Mouse (Mus musculus) left cerebral cortex, adult 18-20 months (tissue): Measurements from ENCODE around the gene Plce1. TPM values are rescaled to one million over a fixed set of nuclear protein-coding genes. Genes with fewer than 3 reads are reported as not detected.
"Not testable (repeated sequence)": the region's sequence is repeated elsewhere in the genome, so short reads cannot be mapped to it uniquely, and the experiment has no call there.

Experiments used
- DNase-seq, 2 experiments: peaks; one replicate each; pipeline ENCODE4 v3.0.0; 2021 to 2022; ENCODE audit warnings: low spot score in 2 of 2, mixed read lengths in 1 of 2
- total RNA-seq, 2 experiments: library from RNA; stranded (reverse); gene quantifications; 2 replicates each; pipeline ENCODE4 v1.2.3; 2021

Gene Plce1
- total RNA-seq, 2 experiments from 2014 or later, result 4.9 to 5.3 TPM

DNA sequence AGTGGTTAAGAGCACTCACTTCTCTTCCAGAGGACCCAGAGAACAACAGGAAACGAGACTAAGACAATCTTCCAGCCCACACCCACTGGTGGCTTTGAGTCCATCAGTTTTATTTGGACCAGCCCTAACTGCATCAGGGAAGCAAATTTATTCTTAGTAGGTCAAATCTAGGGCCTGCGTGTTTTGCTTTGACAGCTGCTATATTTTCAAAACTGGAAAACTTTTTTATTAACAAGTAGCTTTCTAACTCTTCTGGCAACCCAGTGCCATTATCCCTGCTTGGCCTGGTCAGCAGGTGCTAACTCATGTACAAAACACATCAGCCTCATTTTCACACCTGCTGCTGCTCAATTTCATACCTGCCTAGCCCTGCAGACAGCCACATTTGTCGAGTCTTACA is 151.3 kb downstream of the Plce1 start:
- no peak for DNase-seq

DNA sequence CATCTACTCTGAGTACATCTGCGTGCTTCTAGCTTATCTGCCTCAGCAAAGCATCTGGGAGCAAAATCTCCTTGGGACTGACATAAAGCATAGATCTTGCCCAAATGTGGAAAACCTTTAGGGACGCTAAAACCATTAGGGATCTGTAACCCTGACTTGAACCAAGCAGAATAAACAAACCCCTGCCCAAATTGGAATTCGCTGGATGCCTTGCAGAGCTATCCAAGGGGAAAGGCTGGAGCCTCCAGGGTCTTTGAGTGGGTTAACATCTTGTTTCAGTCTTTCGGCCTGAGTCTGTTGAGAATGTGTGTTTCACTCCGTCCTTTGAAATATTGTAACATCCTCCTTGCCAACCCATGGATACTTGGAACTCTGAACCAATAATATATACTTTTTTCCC is 152.4 kb downstream of the Plce1 start:
- DNase-seq, result no peak

GRCm38 (mm10) chr19:38639050-38639449 is 158.1 kb downstream of the Plce1 start:
- no peak for DNase-seq

DNA sequence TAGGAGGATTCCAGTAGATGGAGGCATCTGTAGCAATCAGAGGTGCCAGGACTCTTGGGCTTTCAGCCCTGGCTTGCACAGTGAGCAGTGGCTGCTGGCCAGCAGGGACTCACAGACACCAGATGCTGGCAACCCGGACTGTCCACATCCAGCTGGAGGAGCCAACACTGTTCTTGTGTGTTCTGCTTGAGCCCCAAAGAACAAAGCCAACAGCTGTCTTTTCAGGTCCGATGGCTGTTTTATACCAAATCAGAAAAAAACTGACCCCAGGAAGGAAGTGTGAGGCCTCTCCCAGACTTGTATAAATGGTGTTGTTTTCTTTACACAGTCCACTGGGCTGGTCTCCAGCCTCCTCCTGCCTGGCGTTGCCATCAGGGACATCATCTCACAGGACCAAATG is 158.9 kb downstream of the Plce1 start:
- DNase-seq, result peak in 1 of 2 experiments; percentile 7

DNA sequence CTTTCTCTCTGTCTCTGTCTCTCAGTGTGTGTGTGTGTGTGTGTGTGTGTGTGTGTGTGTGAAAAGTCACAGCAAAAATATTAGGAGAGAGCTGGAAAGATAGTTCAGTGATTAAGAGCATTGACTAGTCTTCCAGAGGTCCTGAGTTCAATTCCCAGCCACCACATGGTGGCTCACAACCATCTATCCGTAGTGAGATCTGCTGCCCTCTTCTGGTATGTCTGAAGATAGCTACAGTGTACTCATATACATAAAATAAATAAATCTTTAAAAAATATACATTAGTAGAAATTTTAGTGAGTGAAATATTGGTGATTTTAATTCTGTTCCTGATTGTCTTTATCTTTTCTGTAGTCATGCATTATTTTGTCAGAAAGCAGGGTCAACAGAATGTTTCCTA is 161.6 kb downstream of the Plce1 start:
- not testable (repeated sequence) for DNase-seq

- DNase-seq, result no peak
Measured at GRCm38 (mm10) chr19:38644871-38645595, 164.1 kb downstream of the Plce1 start.

DNA sequence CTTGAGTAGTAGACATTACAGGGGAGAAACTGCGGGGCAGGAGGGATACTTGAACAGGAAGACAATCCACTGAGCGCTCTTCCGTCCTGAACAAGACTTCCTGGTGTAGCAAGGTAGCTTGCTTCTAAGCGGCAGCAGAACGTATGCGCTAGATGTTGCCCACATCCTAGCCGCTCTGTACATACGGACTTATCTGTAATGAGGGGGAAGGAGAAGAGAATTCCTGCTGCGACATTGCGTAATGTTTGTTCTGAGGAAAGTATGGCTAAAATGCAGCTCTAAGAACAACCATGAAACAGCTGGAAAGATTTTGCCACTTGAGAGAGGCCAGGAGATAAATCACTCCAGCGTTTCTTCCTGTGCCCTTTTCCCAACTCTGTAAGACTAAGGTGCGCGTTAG is 177.1 kb downstream of the Plce1 start:
- DNase-seq, result no peak

- DNase-seq, result no peak
Measured at GRCm38 (mm10) chr19:38665398-38665797, 184.5 kb downstream of the Plce1 start.

- no peak for DNase-seq
Measured at GRCm38 (mm10) chr19:38672015-38672600, 191.2 kb downstream of the Plce1 start.

GRCm38 (mm10) chr19:38673936-38674335 is 193.0 kb downstream of the Plce1 start:
- DNase-seq, result no peak

DNA sequence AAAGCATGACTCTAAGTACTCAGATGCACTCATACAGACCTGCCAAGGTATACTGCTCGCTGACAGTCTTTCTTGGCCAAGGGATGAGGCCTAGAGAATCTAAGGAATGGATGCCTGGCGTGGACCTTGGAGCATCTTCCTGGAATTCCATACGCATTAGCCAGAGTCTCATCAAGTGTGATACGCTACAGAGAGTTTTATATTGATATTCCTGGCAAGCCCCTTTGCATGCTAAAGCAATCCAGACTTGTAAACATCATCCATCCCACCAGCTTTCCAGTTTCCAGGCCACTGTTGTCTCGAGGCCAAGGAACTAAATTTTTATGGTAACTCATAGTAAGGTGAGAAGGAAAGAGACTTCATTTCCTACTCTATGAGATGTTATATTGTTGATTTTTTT is 197.7 kb downstream of the Plce1 start:
- DNase-seq, result no peak

DNA sequence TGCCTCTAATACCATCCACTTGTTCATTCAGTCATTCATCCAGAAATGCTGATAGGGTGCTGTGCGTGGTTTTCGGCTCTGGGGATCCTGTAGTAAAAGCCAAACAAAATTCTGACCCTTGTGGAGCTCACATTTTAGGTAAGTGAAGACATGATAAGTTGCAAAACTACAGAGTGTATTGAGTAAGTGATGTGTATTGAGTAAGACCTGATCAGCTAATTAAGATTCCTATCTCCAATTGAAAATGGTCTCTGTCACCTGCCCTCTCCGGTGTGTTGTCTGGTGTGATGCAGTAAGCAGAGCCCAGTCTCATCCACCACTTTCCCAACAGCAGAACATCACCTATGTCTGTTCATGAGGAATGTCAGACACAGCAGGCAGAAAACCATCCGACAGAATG is 198.6 kb downstream of the Plce1 start:
- DNase-seq, result no peak

GRCm38 (mm10) chr19:38687326-38687725 is 206.4 kb downstream of the Plce1 start:
- no peak for DNase-seq

DNA sequence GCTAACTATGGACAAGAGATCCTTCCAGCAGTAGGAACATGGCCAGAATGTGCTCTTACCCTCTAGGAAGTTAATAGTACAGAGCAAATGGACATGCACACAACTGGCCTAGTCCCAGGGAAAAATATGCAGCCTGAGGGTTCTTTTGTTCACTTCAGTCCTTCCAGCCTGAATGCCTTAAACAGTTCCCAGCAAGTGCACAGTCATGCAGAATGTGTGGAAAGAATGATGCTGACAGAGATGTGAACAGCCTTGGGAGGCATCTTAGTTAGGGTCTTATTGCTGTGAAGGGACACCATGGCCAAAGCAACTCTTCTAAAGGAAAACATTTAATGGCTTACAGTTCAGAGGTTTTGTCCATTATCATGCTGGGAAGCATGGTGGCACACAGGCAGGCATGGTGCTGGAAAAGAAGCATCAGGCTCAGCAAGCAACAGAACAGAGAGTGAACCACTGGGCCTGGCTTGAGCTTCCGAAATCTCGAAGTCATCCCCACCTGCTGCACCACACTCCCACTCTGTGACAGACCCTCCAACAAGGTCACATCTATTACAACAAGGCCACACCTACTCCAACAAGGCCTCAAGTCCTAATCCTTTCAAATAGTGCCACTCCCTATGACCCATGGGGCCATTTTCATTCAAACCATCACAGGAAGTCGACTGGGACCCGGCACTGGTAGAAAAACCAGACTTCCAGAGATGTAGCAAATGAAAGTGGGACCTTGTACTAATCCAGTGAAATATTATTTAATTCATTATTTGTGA is 208.0 kb downstream of the Plce1 start:
- no peak for DNase-seq

DNA sequence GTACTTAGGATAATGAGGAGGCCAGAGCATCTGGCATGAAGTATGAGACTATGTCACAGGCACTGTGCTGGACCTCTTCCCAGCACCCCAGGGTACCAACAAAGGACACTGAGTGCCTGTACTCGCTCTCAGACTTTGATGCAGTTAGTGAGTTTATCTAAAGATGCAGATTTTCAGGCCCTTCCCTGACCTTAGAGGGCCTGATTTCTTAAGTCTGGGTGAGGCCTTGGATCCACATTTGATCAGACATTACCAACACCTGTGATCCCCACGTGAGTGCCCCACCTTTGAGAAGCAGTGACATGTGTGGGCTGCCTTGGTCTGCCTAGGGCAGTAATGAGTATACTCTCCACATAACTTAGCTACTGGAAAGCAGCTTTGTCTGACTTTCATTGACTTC is 209.4 kb downstream of the Plce1 start:
- no peak for DNase-seq

DNA sequence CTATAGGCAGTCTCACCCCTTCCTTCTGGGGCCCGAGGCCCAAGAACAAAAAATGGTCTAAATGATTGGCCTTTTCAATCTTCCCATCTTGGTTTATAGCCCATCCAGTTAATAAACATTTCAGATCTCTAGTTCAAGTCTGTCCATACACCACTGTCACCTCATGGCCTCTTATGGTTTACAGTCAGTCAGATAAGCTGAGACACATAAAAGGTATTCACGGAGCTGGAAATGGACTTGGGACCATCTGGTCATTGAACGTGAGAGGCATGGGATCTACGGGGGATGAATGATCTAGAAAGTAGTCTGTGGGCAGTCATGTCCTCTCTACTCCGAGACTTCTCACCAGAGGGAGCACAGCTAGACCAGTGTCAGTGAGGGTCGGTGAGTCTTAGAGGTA is 210.6 kb downstream of the Plce1 start:
- no peak for DNase-seq

DNA sequence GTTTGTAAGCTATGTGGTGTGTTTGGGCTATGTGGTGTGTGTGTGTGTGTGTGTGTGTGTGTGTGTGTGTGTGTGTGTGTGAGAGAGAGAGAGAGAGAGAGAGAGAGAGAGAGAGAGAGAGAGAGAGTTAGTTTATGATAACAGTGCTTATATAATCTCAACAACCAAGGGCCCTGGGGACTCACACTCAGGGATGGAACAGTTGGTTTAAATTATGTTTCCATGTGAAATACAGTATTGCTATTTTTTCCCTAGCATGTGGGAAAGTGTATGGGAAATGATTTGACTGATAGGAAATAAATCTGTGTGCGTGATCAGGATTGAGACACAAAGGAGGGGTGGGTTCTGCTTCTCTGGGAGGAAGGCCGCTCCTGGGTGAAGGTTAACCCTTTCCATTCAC is 212.4 kb downstream of the Plce1 start:
- DNase-seq, result no peak

DNA sequence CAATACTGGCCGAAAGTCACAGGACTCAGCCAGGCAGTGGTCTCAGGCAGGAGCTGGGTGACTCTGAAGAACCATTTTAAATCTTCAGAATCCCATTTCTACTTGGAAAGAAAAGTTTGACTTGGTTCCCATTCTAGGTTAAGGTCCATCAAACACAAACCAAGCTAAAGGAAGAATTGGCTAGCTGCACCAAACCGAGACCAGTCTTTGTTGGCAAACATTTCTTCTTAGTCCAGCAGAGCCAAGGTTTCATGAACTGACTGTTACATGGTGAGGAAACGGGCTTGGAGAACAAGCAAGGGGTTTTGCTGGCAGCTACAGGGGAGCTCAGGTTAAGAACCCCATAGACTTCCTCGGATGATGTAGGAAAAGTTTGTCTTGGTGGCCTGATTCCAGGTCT is 212.9 kb downstream of the Plce1 start:
- no peak for DNase-seq

DNA sequence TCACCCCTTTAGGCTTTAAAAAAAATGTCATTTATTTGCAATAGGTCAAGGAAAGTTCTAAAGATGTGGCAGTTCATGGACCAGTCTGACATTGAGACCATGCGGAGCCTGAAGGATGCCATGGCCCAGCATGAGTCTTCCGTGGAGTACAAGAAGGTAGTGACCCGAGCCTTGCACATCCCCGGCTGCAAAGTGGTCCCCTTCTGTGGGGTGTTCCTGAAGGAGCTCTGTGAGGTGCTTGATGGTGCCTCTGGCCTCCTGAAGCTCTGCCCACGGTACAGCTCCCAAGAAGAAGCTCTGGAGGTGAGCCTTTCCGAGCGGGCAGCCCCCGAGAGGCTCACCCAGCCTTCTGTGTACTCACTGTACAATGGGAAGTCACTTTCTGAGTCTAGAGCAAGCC is 220.9 kb downstream of the Plce1 start:
- no peak for DNase-seq

DNA sequence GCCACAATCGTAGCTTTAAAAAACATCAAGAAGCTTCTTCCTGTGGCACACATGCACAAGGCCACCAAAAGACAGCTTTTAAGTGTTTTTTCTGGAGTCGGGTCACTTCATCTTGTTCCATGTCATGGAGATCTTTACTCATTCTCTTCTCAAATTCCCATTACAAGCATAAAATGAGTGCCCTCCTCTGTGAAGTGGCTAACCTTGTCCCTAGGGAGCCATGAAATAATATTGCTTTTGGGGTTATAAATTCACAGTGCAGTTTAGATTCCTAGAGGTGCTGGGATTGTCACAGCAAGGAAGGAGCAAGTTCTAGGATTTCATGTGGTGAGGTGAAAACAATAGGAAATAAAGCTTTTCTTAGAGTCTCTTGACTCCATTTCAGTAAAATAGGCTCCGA is 223.8 kb downstream of the Plce1 start:
- no peak for DNase-seq

DNA sequence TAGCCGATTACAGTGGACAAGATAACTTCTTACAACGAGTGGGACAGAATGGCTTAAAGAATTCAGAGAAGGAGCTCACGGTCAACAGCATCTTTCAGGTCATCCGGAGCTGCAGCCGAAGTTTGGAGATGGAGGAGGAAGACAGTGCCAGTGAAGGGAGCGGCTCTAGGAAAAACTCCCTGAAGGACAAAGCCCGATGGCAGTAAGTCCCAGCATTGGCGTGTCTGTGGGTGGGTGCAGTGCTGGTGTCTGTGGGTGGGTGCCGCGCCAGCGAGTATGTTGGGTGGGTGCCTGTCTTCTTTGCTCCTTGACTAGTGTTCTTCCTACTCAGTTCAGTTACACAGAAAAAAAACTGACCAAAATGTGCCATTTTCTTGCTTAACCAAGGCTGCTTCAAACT is 224.3 kb downstream of the Plce1 start:
- peak in 1 of 2 experiments; percentile 10 for DNase-seq

DNA sequence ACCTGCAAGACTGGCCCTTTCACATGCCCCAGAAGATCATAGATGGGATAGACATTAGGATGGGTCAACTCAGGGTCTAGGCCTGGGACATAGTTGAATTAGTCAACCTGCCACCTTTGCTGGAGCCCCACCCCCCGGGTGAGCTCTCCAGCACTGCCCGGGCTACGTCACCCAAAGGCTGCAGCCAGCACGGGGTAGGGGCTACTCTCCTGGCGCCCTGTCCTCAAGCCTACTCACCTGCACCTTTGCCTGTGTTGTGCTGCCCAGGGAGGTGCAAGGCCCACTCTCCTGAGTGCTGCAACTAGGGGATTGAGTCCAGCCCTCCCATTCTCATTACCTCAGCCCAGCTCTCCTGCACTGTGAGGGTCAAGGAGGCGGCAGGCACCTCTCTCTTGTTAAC is 225.5 kb downstream of the Plce1 start:
- no peak for DNase-seq
